Mouse (Mus musculus) right cerebral cortex, adult 2 months (tissue): ENCODE results near the gene Bahcc1.

Source experiments
- DNase-seq, 2 experiments: peaks; one replicate each; pipeline ENCODE4 v3.0.0; 2021 to 2022; ENCODE audit warnings: low spot score in 2 of 2

Bahcc1 gene

GRCm38 (mm10) chr11:120206669-120207090 lies 26.1 kb upstream of the Bahcc1 start:
- no peak for DNase-seq

GRCm38 (mm10) chr11:120208848-120209247 lies 23.9 kb upstream of the Bahcc1 start:
- no peak for DNase-seq

- DNase-seq = no peak
Observed at GRCm38 (mm10) chr11:120209462-120209861, 23.3 kb upstream of the Bahcc1 start.

- no peak for DNase-seq
Observed at GRCm38 (mm10) chr11:120215726-120216241, 17.0 kb upstream of the Bahcc1 start.

GRCm38 (mm10) chr11:120216540-120217324 lies 16.0 kb upstream of the Bahcc1 start:
- DNase-seq = no peak

GRCm38 (mm10) chr11:120218176-120218856 lies 14.4 kb upstream of the Bahcc1 start:
- DNase-seq = no peak

- no peak for DNase-seq
Observed at GRCm38 (mm10) chr11:120218946-120219345, 13.8 kb upstream of the Bahcc1 start.

- no peak for DNase-seq
Observed at GRCm38 (mm10) chr11:120219916-120220522, 12.7 kb upstream of the Bahcc1 start.

- no peak for DNase-seq
Observed at GRCm38 (mm10) chr11:120220963-120221827, 11.6 kb upstream of the Bahcc1 start.

GRCm38 (mm10) chr11:120222425-120223104 lies 10.2 kb upstream of the Bahcc1 start:
- DNase-seq = no peak

- DNase-seq = no peak
Observed at GRCm38 (mm10) chr11:120223586-120224487, 8.9 kb upstream of the Bahcc1 start.

- DNase-seq = no peak
Observed at GRCm38 (mm10) chr11:120224488-120225255, 8.1 kb upstream of the Bahcc1 start.

GRCm38 (mm10) chr11:120225256-120226195 lies 7.2 kb upstream of the Bahcc1 start:
- DNase-seq = no peak

GRCm38 (mm10) chr11:120226421-120227280 lies 6.1 kb upstream of the Bahcc1 start:
- DNase-seq = no peak

GRCm38 (mm10) chr11:120227571-120228051 lies 5.1 kb upstream of the Bahcc1 start:
- no peak for DNase-seq

GRCm38 (mm10) chr11:120228116-120228890 lies 4.4 kb upstream of the Bahcc1 start:
- DNase-seq = no peak
